Mouse (Mus musculus): Measurements from ENCODE around the gene Hephl1.

- TF ChIP-seq ZMIZ1 (IDR thresholded peaks at IDR 0.05; ENCODE audit: low read depth, low read length) (no peak), RCOR1 (IDR thresholded peaks at IDR 0.05; ENCODE audit: low read depth, low read length) (peak; percentile 68; the same call in 1 of the 2 replicates)
These were observed 43.8 kb downstream of the Hephl1 start for GRCm38 (mm10) chr9:15067995-15068685.

Data from MEL (cell line).